Mouse (Mus musculus) neural tube, embryonic 14.5 days (tissue): Measurements from ENCODE around the gene Zbtb26. TPM values are rescaled to one million over a fixed set of nuclear protein-coding genes. Genes with fewer than 3 reads are reported as not detected.

Experiments
- ATAC-seq: fragments of 200-750 bp; cut with Nextera tagmentation; 2 replicates; pipeline ENCODE4 v1.8.0; 2017; ENCODE audit warnings: low read depth, mild to moderate bottlenecking, moderate TSS enrichment, moderate library complexity
- H3K27ac ChIP-seq: fragments of 300-500 bp; sonication (generic); 2 replicates; pipeline ENCODE4 v1.5.1; 2014; ENCODE audit warnings: low read depth, mild to moderate bottlenecking, control low read depth, low read length, moderate library complexity, mixed read lengths
- H3K27me3 ChIP-seq: fragments of 300-500 bp; sonication (generic); 2 replicates; pipeline ENCODE4 v1.6.1; 2014; ENCODE audit warnings: low read length; ENCODE audit not compliant: control insufficient read depth, insufficient read depth
- H3K36me3 ChIP-seq: fragments of 300-500 bp; sonication (generic); 2 replicates; pipeline ENCODE4 v1.6.1; 2014; ENCODE audit warnings: low read length, mixed read lengths; ENCODE audit not compliant: control insufficient read depth, insufficient read depth
- H3K4me1 ChIP-seq: fragments of 300-500 bp; sonication (generic); 2 replicates; pipeline ENCODE4 v1.6.1; 2014; ENCODE audit warnings: low read length; ENCODE audit not compliant: control insufficient read depth, insufficient read depth
- H3K4me2 ChIP-seq: fragments of 300-500 bp; sonication (generic); 2 replicates; pipeline ENCODE4 v1.6.1; 2014; ENCODE audit warnings: mild to moderate bottlenecking, low read depth, low read length, control low read depth
- H3K4me3 ChIP-seq: fragments of 300-500 bp; sonication (generic); 2 replicates; pipeline ENCODE4 v1.5.1; 2014; ENCODE audit warnings: low read depth, low read length, control low read depth, mixed read lengths
- H3K9ac ChIP-seq: fragments of 300-500 bp; sonication (generic); replicated peaks from 2 replicates; pipeline ENCODE4 v1.6.1; 2014; ENCODE audit warnings: low read depth, mild to moderate bottlenecking, control low read depth, low read length, mixed read lengths
- H3K9me3 ChIP-seq: fragments of 300-500 bp; sonication (generic); 2 replicates; pipeline ENCODE4 v1.6.1; 2016; ENCODE audit warnings: low read length; ENCODE audit not compliant: control insufficient read depth
- WGBS: fragments of 180-500 bp; shearing (Covaris S2); extraction: QIAGEN DNeasy Blood & Tissue Kit; methylation state at CpG from one replicate; pipeline ENCODE4 v1.1.7; 2014; 5-methylcytosine and 5-hydroxymethylcytosine counted together
- polyA plus RNA-seq: library from polyadenylated mRNA; unstranded; fragments of >200 nt; fragmentation: Nextera tagmentation; extraction: Ambion mirVana; gene quantifications from 2 replicates; pipeline ENCODE4 v1.2.1, GENCODE M21; 2014

Zbtb26 gene
- polyA plus RNA-seq = 10.2 and 12.8 TPM in 2 replicates

DNA sequence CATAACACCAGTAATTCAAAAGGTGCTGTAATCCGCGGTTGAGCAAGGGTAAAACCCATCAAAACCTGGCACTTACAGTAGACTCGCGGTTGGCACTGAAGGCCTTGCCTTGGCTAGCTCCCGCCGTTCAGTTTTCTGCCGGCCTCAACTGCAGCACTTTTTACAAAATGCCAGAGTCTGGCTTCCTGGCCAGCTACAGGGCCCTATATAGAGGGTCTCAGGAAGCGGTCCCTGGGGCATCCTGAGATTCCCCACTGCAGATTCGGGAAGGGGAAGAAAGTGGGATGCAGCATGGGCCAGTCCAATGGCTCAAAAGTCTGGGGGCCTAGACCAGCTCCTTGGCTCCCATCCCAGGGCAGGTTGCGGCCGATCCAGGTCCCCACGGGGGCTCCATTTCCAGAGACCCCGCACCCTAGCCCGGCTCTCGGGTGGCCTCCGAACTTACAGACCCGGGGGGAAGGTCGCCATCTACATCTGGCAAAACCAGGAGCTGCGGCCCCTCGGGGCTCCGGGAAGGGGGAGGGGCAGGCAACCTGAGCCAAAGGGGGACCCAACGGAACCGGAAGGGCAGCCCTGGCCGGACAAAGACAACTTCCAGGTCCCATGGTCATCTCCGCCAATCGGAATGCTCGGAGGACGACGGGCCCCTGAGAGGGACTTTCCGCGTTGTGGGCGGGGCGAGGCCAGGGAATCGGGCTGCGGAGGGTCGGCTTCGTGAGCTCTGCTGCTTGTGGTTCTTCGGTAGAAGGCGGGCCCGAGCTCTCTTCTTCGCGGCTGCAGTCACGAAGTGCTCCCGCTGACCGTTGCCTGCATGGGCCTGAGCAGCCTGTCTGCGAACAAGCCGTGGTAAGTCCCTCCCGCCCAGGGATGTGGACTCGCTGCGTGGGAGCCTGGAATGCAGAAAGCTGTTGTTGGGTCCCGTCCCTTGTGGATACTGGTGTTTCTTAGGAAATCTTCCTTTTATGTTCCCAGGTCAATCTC is at the start of gene Zbtb26, which contains the start of the genes Zbtb6 and Rabgap1:
TSS of gene Zbtb26 (minus strand) at position 525 of the 981 bp plus-strand sequence.
TSS of gene Zbtb6 (minus strand) at position 561 of the 981 bp plus-strand sequence.
TSS of gene Rabgap1 (plus strand) at position 669 of the 981 bp plus-strand sequence.
- H3K9me3 ChIP-seq = no peaks in the 10 kb centered on the region
- H3K4me1 ChIP-seq = peaks cover 13% of the 10 kb centered on the region; the same call in 1 of the 2 replicates
- H3K27me3 ChIP-seq = no peaks in the 10 kb centered on the region
- ATAC-seq = peak; percentile 98
- WGBS = under 1% methylated on average over 51 of the region's 51 CpGs
- peak within 1 kb of the TSS; percentile 69 for H3K4me2 ChIP-seq
- H3K9ac ChIP-seq = peak within 1 kb of the TSS; percentile 87
- H3K4me3 ChIP-seq = peak within 1 kb of the TSS; percentile 87
- no peaks in the 10 kb centered on the region for H3K36me3 ChIP-seq
- peak within 1 kb of the TSS; percentile 84 for H3K27ac ChIP-seq

DNA sequence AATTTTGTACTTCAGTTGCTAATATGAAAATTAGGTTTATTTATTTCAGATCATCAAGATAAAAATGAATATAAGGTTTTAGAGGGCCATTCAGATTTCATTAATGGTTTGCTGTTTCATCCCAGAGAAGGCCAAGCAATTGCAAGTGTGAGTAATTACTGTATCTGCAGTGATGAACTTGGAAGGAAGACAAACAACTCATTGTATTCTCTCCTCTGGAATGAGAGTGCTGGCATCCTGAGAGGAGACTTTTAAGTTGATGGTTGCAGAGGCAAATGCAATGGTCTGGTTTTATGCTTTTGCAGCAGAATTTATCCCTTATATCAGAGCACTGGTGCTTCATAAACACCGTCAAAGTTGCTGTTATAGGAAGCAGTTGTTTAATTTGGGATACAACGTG is 46.0 kb upstream of the Zbtb26 start:
- no peak overlapping the region for H3K9ac ChIP-seq
- no peaks in the 10 kb centered on the region for H3K9me3 ChIP-seq
- H3K4me1 ChIP-seq = no peaks in the 10 kb centered on the region
- no peak overlapping the region for H3K27ac ChIP-seq
- no peaks in the 10 kb centered on the region for H3K27me3 ChIP-seq
- H3K36me3 ChIP-seq = peaks cover 36% of the 10 kb centered on the region
- H3K4me2 ChIP-seq = no peak overlapping the region
- no peak overlapping the region for H3K4me3 ChIP-seq
- ATAC-seq = no peak
- WGBS = 93% methylated on average over 2 of the region's 2 CpGs

DNA sequence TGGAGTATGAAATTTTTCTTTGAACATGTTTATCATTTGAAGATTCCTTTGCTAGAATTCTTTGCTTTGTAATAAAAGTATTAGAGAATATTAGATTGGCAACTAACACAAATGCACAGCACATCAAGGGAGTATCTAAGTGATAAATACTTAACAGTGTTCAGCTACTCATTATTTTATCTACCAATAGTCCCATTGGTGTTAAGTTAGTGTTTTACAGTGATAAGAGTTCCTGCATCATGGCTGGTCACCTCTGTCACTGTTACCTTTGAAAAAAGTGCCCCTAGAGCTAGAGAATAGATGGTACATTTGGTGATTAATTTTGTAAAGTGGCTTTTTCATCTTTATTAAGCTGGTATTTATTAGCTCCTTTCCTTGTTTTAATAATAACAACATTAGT is 43.5 kb upstream of the Zbtb26 start:
- Histone ChIP-seq H3K36me3 (peaks cover 37% of the 10 kb centered on the region), H3K4me1 (no peaks in the 10 kb centered on the region), H3K27me3 (no peaks in the 10 kb centered on the region), H3K4me3 (no peak overlapping the region), H3K9me3 (no peaks in the 10 kb centered on the region), H3K27ac (no peak overlapping the region), H3K9ac (no peak overlapping the region), H3K4me2 (no peak overlapping the region)
- ATAC-seq = no peak

DNA sequence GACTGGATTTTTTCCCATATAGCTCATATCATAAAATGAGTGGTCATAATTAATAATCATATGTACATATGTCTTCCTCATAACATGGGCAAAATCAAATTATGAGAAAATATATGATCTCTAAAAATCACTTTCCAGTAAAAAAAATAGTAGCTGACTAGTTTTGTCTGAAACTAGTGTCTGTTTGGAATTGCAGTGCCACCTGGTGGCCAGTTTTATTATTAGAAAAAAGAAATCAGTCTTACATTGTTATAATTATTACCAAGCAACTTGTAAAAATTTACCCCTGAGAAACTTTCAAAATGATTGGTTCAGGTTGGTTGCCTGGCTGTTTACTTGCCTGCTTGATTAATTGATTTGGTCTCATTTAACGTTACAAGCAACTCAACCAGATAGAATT is 42.4 kb upstream of the Zbtb26 start:
- 88% methylated on average over 1 of the region's 1 CpGs for WGBS
- H3K27ac ChIP-seq = no peak overlapping the region
- no peak overlapping the region for H3K4me3 ChIP-seq
- peaks cover 37% of the 10 kb centered on the region for H3K36me3 ChIP-seq
- H3K4me2 ChIP-seq = no peak overlapping the region
- H3K9me3 ChIP-seq = no peaks in the 10 kb centered on the region
- no peaks in the 10 kb centered on the region for H3K4me1 ChIP-seq
- H3K27me3 ChIP-seq = no peaks in the 10 kb centered on the region
- ATAC-seq = no peak
- no peak overlapping the region for H3K9ac ChIP-seq

DNA sequence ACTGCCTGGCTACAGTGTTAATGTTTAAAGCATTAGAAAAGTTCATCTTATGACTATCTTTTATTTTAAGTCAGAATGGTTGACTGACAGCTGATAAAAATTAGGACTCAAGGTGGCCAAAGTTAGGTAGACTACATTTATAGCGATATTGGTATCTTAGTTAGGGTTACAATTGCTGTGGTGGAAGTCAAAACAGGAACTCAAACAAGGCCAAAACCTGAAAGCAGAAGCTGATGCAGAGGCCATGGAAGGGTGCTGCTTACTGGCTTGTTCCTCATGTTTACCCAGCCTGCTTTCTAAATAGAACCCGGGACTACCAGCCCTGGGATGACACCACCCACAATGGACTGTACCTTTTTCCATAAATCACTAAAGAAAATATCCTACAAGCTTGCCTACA is 41.2 kb upstream of the Zbtb26 start:
- ATAC-seq = no peak
- Histone ChIP-seq H3K9ac (no peak overlapping the region), H3K9me3 (no peaks in the 10 kb centered on the region), H3K27ac (no peak overlapping the region), H3K36me3 (peaks cover 30% of the 10 kb centered on the region), H3K27me3 (no peaks in the 10 kb centered on the region), H3K4me1 (no peaks in the 10 kb centered on the region), H3K4me2 (no peak overlapping the region), H3K4me3 (no peak overlapping the region)
- WGBS = 92% methylated on average over 2 of the region's 2 CpGs

DNA sequence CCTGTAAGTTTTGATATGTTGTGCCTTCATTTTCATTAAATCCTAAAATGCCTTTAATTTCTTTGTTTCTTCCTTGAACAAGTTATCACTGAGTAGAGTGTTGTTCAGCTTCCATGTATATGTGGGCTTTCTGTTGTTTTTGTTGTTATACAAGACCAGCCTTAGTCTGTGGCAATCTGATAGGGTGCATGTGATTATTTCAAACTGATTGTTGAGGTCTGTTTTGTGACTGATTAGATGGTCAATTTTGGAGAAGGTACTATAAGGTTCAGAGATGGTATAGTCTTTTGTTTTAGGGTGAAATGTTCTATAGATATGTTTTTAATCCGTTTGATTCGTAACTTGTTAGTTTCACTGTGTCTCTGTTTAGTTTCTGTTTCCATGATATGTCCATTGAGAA is 37.1 kb upstream of the Zbtb26 start:
- Histone ChIP-seq H3K36me3 (peaks cover 33% of the 10 kb centered on the region), H3K27ac (no peak overlapping the region)

DNA sequence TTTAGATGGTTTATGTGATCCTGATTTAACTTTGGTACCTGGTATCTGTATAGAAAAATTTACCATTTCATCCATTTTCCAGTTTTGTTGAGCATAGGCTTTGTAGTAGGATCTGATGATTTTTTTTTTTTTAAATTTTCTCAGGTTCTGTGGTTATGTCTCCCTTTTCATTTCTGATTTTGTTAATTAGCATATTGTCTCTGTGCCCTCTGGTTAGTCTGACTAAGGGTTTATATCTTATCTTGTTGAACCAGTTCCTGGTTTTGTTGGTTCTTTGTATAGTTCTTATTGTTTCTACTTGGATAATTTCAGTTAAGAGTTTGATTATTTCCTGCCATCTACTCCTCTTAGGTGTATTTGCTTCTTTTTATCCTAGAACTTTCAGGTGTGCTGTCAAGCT is 36.6 kb upstream of the Zbtb26 start:
- no peaks in the 10 kb centered on the region for H3K4me1 ChIP-seq
- no peak overlapping the region for H3K27ac ChIP-seq
- no peak overlapping the region for H3K9ac ChIP-seq
- no peaks in the 10 kb centered on the region for H3K27me3 ChIP-seq
- H3K4me2 ChIP-seq = no peak overlapping the region
- H3K36me3 ChIP-seq = peaks cover 29% of the 10 kb centered on the region
- no peak overlapping the region for H3K4me3 ChIP-seq
- no peaks in the 10 kb centered on the region for H3K9me3 ChIP-seq
- no peak for ATAC-seq

More for the DNA sequence above, 37.1 kb upstream of the Zbtb26 start:
- H3K4me3 ChIP-seq = no peak overlapping the region
- no peak overlapping the region for H3K9ac ChIP-seq
- 89% methylated on average over 2 of the region's 2 CpGs for WGBS
- ATAC-seq = no peak
- H3K9me3 ChIP-seq = no peaks in the 10 kb centered on the region
- no peaks in the 10 kb centered on the region for H3K27me3 ChIP-seq
- H3K4me2 ChIP-seq = no peak overlapping the region
- H3K4me1 ChIP-seq = no peaks in the 10 kb centered on the region

DNA sequence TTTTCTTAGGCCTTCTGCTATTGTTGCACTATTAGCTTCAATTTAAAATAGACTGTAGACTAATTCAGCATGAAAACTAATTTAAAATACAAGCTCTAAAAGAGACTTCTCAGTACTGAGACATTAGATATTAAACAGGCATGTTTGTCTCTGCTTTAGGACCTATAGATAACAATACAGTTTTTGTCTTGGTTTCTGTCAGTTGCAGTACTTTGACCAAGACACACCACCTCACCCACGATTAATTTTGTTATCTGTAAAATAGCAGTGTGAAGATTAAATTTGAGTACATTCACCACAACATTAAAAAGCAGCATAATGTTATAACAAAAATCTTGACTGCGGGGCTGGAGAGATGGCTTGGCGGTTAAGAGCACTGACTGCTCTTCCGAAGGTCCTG is 23.3 kb upstream of the Zbtb26 start:
- no peak for ATAC-seq
- Histone ChIP-seq H3K9me3 (no peaks in the 10 kb centered on the region), H3K4me1 (no peaks in the 10 kb centered on the region), H3K27ac (no peak overlapping the region), H3K9ac (no peak overlapping the region), H3K4me3 (no peak overlapping the region), H3K4me2 (no peak overlapping the region), H3K36me3 (peaks cover 7% of the 10 kb centered on the region; the same call in 1 of the 2 replicates), H3K27me3 (no peaks in the 10 kb centered on the region)
- WGBS = 97% methylated on average over 4 of the region's 4 CpGs

DNA sequence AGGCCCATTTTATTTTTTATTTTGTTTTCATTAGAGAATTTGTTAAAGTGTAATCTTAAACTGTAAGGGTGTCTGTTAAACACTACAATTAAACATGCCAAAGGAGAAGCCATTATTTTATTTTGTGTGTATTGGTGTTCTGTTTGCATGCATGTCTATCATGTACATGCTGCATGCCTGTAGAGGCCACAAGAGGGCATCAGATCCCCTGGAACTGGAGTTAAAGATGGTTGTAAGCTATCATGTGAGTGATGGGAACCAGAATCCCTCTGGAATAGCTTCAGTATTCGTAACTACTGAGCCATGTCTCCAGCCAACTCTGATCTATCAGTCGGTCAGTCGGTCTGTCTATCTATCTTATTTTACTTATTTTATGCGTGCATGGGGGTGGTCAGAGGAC is 17.8 kb upstream of the Zbtb26 start:
- H3K27ac ChIP-seq = no peak overlapping the region

More for the DNA sequence above, 17.8 kb upstream of the Zbtb26 start:
- Histone ChIP-seq H3K27me3 (no peaks in the 10 kb centered on the region), H3K4me2 (no peak overlapping the region), H3K9ac (no peak overlapping the region), H3K36me3 (no peaks in the 10 kb centered on the region), H3K9me3 (no peaks in the 10 kb centered on the region), H3K4me3 (no peak overlapping the region), H3K4me1 (no peaks in the 10 kb centered on the region)
- ATAC-seq = no peak
- 92% methylated on average over 4 of the region's 4 CpGs for WGBS
